Mouse (Mus musculus) spleen, adult 2 months (tissue): ENCODE results near the gene Tmem201.
A peak's percentile ranks its signal among the peaks of the same experiment; 100 is the strongest.

Source experiments
- CTCF ChIP-seq: fragments of 200-500 bp; IDR thresholded peaks from 2 replicates; pipeline ENCODE4 v1.5.1; 2011; ENCODE audit warnings: mild to moderate bottlenecking, inconsistent platforms; ENCODE audit not compliant: insufficient read depth, insufficient read length, insufficient replicate concordance; ENCODE audit errors: extremely low read depth
- POLR2A ChIP-seq: fragments of 200-500 bp; IDR thresholded peaks from 2 replicates; pipeline ENCODE4 v1.6.1; 2011; ENCODE audit warnings: low read depth, low read length, inconsistent platforms

GRCm38 (mm10) chr4:149711955-149712354 lies 25.9 kb downstream of the Tmem201 start:
- TF ChIP-seq CTCF (peak; percentile 61; the same call in 1 of the 2 replicates), POLR2A (no peak)
